Mouse (Mus musculus): ENCODE data around the gene Grik3.

- TF ChIP-seq ZC3H11A (IDR thresholded peaks at IDR 0.05; ENCODE audit: low read depth, low read length) (no peak), CTCF (conservative IDR thresholded peaks at IDR 0.05 in 1 of 2, IDR thresholded peaks at IDR 0.05 in 1 of 2; ENCODE audit: low read depth in 2 of 2, low read length in 2 of 2) (no peak), USF2 (conservative IDR thresholded peaks at IDR 0.05; ENCODE audit: low read depth, low read length) (no peak), JUND (conservative IDR thresholded peaks at IDR 0.05; ENCODE audit: low read depth, low read length) (no peak), EP300 (IDR thresholded peaks at IDR 0.05; ENCODE audit: low read length) (no peak), POLR2A (IDR thresholded peaks at IDR 0.05; ENCODE audit: low read depth, low read length) (no peak)
Observed at GRCm38 (mm10) chr4:125609320-125610306, 119.1 kb downstream of the Grik3 start.

All from CH12.LX (cell line).